Mouse (Mus musculus) midbrain, postnatal 0 days (tissue): ENCODE data around the gene Rps3. TPM values are rescaled to one million over a fixed set of nuclear protein-coding genes. Genes with fewer than 3 reads are reported as not detected.

Experiments used
- ATAC-seq: fragments of 200-750 bp; cut with Nextera tagmentation; 2 replicates; pipeline ENCODE4 v1.8.0; 2017; ENCODE audit warnings: moderate number of reproducible peaks, mild to moderate bottlenecking, moderate TSS enrichment, moderate library complexity; ENCODE audit not compliant: low FRiP score
- DNase-seq: peaks from one replicate; pipeline ENCODE4 v3.0.0-alpha.2; 2015; ENCODE audit warnings: low spot score
- H3K27ac ChIP-seq: fragments of 300-500 bp; sonication (generic); 2 replicates; pipeline ENCODE4 v1.5.1; 2014; ENCODE audit warnings: low read depth, mild to moderate bottlenecking, low read length, mixed read lengths
- H3K27me3 ChIP-seq: fragments of 300-500 bp; sonication (generic); 2 replicates; pipeline ENCODE4 v1.6.1; 2014; ENCODE audit warnings: low read length, control low read depth, mixed read lengths; ENCODE audit not compliant: insufficient read depth
- H3K36me3 ChIP-seq: fragments of 300-500 bp; sonication (generic); 2 replicates; pipeline ENCODE4 v1.6.1; 2014; ENCODE audit warnings: low read length, control low read depth, mixed read lengths; ENCODE audit not compliant: insufficient read depth
- H3K4me1 ChIP-seq: fragments of 300-500 bp; sonication (generic); 2 replicates; pipeline ENCODE4 v1.6.1; 2014; ENCODE audit warnings: mild to moderate bottlenecking, control low read depth, antibody characterized with exemption, low read length, mixed read lengths; ENCODE audit not compliant: insufficient read depth
- H3K4me2 ChIP-seq: fragments of 300-500 bp; sonication (generic); 2 replicates; pipeline ENCODE4 v1.6.1; 2014; ENCODE audit warnings: low read depth, mild to moderate bottlenecking, low read length, mixed read lengths; ENCODE audit not compliant: poor library complexity, severe bottlenecking
- H3K4me3 ChIP-seq: fragments of 300-500 bp; sonication (generic); 2 replicates; pipeline ENCODE4 v1.5.1; 2014; ENCODE audit warnings: low read depth, mild to moderate bottlenecking, low read length, moderate library complexity
- H3K9ac ChIP-seq: fragments of 300-500 bp; sonication (generic); replicated peaks from 2 replicates; pipeline ENCODE4 v1.6.1; 2014; ENCODE audit warnings: mild to moderate bottlenecking, low read length, moderate library complexity, mixed read lengths; ENCODE audit not compliant: poor library complexity, severe bottlenecking
- H3K9me3 ChIP-seq: fragments of 300-500 bp; sonication (generic); 2 replicates; pipeline ENCODE4 v1.6.1; 2016; ENCODE audit warnings: low read length, control low read depth
- CTCF ChIP-seq: IDR thresholded peaks from 2 replicates; pipeline ENCODE4 v1.5.1; 2016; ENCODE audit warnings: antibody characterized with exemption, mild to moderate bottlenecking
- WGBS: fragments of 180-500 bp; shearing (Covaris S2); extraction: QIAGEN DNeasy Blood & Tissue Kit; methylation state at CpG from one replicate; pipeline ENCODE4 v1.1.7; 2014; 5-methylcytosine and 5-hydroxymethylcytosine counted together
- polyA plus RNA-seq: library from polyadenylated mRNA; unstranded; fragments of >200 nt; fragmentation: Nextera tagmentation; extraction: Ambion mirVana; gene quantifications from 2 replicates; pipeline ENCODE4 v1.2.1, GENCODE M21; 2015
- total RNA-seq: library from RNA; depleted of rRNA; stranded (reverse); fragments of >200 nt; gene quantifications from 2 replicates; pipeline ENCODE4 v1.2.3, GENCODE M21; 2014; rRNA removed

Rps3 gene
- total and polyA plus RNA-seq, 2 experiments from 2014 or later: 440 to 453 TPM

GRCm38 (mm10) chr7:99427987-99428386, 55.6 kb downstream of the Rps3 start:
- no peak overlapping the region for H3K4me3 ChIP-seq
- no peak overlapping the region for H3K9ac ChIP-seq
- no peak overlapping the region for H3K27ac ChIP-seq
- ATAC-seq: no peak
- H3K27me3 ChIP-seq: no peaks in the 10 kb centered on the region
- 91% methylated on average over 3 of the region's 3 CpGs for WGBS
- DNase-seq: no peak
- H3K4me2 ChIP-seq: no peak overlapping the region
- TF ChIP-seq CTCF: no peak
- peaks cover 5% of the 10 kb centered on the region; the same call in 1 of the 2 replicates for H3K4me1 ChIP-seq
- no peaks in the 10 kb centered on the region for H3K9me3 ChIP-seq
- H3K36me3 ChIP-seq: no peaks in the 10 kb centered on the region; the same call in none of the 2 replicates

Other genes with a start within 250 kb of the Rps3 start
- gene Mogat2, start 245.1 kb downstream of the Rps3 start, total RNA-seq: 0.71 TPM in 1 of 2 replicates, not detected in the other
- 0.33 and 0.38 TPM in 2 replicates for gene Mogat2, start 245.1 kb downstream of the Rps3 start, polyA plus RNA-seq
- 326 and 332 TPM in 2 replicates for gene Map6, start 216.3 kb downstream of the Rps3 start, total RNA-seq
- gene Map6, start 216.3 kb downstream of the Rps3 start, polyA plus RNA-seq: 117 and 126 TPM in 2 replicates
- 151 and 160 TPM in 2 replicates for gene Serpinh1, start 130.5 kb downstream of the Rps3 start, total RNA-seq
- gene Serpinh1, start 130.5 kb downstream of the Rps3 start, polyA plus RNA-seq: 114 and 125 TPM in 2 replicates
- 41.0 and 44.6 TPM in 2 replicates for gene Gdpd5, start 102.3 kb downstream of the Rps3 start, total RNA-seq
- 25.9 and 26.0 TPM in 2 replicates for gene Gdpd5, start 102.3 kb downstream of the Rps3 start, polyA plus RNA-seq
- gene Klhl35, start 17.7 kb downstream of the Rps3 start, total RNA-seq: 1.4 and 3.9 TPM in 2 replicates
- gene Klhl35, start 17.7 kb downstream of the Rps3 start, polyA plus RNA-seq: 2.1 and 2.4 TPM in 2 replicates
- gene Arrb1, start 51.7 kb upstream of the Rps3 start, total RNA-seq: 118 and 163 TPM in 2 replicates
- 14.2 and 15.0 TPM in 2 replicates for gene Arrb1, start 51.7 kb upstream of the Rps3 start, polyA plus RNA-seq
- 2.8 and 4.5 TPM in 2 replicates for gene Tpbgl, start 143.4 kb upstream of the Rps3 start, total RNA-seq
- 1.7 and 2.3 TPM in 2 replicates for gene Tpbgl, start 143.4 kb upstream of the Rps3 start, polyA plus RNA-seq
- gene Slco2b1, start 227.6 kb upstream of the Rps3 start, total RNA-seq: 10.2 and 13.9 TPM in 2 replicates
- gene Slco2b1, start 227.6 kb upstream of the Rps3 start, polyA plus RNA-seq: 6.5 TPM in 2 replicates
- gene Olfr520, start 246.5 kb upstream of the Rps3 start, total RNA-seq: not detected in 2 replicates
- gene Olfr520, start 246.5 kb upstream of the Rps3 start, polyA plus RNA-seq: not detected in 2 replicates